Mouse (Mus musculus) gastrocnemius, adult 2 months (tissue): ENCODE measurements around the gene Pfkfb4. TPM values are rescaled to one million over a fixed set of nuclear protein-coding genes. Genes with fewer than 3 reads are reported as not detected.

Experiments
- DNase-seq: peaks from one replicate; pipeline ENCODE4 v3.0.0; 2022
- H3K27ac ChIP-seq: fragments of 200-600 bp; 2 replicates; pipeline ENCODE4 v1.8.1; 2022; ENCODE audit warnings: mild to moderate bottlenecking
- H3K4me3 ChIP-seq: fragments of 200-600 bp; 2 replicates; pipeline ENCODE4 v1.8.1; 2022; ENCODE audit warnings: mild to moderate bottlenecking, moderate library complexity
- CTCF ChIP-seq: fragments of 200-600 bp; IDR thresholded peaks from 2 replicates; pipeline ENCODE4 v1.8.1; 2022; ENCODE audit warnings: antibody characterized with exemption, mild to moderate bottlenecking, moderate library complexity
- intact Hi-C: fragments of 180-260 bp; cut with DNase I; formaldehyde crosslinking; loops from one replicate; pipeline ENCODE4 v1.15.1; 2025
- total RNA-seq, 2 experiments: library from RNA; stranded (reverse); gene quantifications; 2 replicates each; pipeline ENCODE4 v1.2.3; 2021

Gene Pfkfb4
- total RNA-seq, 2 experiments from 2014 or later, result 26.4 to 58.3 TPM

DNA sequence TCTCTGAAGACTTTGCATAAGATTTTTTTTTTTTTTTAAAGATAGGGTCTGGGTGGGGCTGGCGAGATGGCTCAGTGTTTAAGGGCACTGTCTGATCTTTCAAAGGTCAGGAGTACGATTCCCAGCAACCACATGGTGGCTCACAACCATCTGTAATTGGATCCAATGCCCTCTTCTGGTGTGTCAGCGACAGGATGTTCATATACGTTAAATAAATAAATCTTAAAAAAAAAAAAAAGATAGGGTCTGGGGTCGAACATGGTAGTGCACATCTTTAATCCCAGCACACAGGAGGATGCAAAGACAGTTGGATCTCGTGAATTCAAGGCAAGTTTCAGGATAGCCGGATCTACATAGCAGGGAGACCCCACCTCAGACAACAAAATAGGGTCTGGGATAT lies 57.7 kb downstream of the Pfkfb4 start:
- TF ChIP-seq CTCF, result no peak
- intact Hi-C loops, result no loop called here
- DNase-seq, result no peak

DNA sequence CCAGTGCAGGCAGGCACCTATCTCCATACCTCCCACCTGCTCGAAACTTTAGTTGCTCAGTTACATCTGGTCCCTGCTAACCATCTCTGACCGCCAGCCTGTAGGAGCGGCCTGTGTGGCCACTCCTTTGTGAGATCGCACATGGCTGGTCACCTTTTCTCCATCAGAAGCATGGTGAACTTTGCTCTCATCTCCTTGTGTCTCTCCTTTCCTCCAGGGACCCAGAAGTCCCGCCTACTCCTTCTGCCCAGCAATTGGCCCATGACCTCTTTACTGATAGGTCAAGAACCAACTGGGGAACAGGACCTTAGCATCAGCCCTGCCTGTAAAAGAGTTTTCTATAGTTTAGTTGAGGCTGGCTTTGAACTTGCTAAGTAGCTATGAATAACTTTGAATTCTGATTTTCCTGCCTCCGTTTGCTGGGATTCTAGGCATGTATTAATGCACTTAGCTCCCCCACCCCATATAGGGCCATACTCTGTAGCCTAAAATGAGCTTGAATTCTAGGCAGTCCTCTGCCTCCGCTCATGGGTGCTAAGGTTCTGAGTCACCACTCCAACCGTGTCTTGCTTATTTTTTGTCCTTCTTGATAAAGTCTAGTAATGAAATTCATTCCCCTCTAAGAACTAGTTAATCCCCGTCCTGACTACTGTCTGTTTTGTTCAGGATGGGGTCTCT lies 58.6 kb downstream of the Pfkfb4 start:
- H3K27ac ChIP-seq, result no peak overlapping the region
- no peak overlapping the region for H3K4me3 ChIP-seq
- intact Hi-C loops, result no loop called here
- no peak for TF ChIP-seq CTCF
- DNase-seq, result no peak

More for the DNA sequence above, 57.7 kb downstream of the Pfkfb4 start:
- Histone ChIP-seq H3K27ac (no peak overlapping the region), H3K4me3 (no peak overlapping the region)

DNA sequence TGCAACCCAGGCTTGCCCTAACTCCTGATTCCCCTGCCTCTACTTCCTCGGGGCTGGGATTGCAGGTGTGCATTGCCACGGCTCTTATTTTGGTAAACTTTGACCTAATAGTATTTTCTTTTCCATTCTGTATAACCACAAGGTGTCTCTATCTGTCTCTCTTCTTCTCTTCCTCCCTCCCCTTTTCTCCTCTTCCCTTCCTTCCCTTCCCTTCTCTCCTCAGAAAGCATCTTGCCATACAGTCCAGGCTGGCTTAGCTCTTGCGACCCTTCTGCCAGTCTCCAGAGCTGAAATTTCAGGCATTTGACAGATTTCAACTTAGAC lies 59.1 kb downstream of the Pfkfb4 start:
- no peak for TF ChIP-seq CTCF
- no peak overlapping the region for H3K27ac ChIP-seq
- H3K4me3 ChIP-seq, result no peak overlapping the region
- no peak for DNase-seq
- intact Hi-C loops, result no loop called here

DNA sequence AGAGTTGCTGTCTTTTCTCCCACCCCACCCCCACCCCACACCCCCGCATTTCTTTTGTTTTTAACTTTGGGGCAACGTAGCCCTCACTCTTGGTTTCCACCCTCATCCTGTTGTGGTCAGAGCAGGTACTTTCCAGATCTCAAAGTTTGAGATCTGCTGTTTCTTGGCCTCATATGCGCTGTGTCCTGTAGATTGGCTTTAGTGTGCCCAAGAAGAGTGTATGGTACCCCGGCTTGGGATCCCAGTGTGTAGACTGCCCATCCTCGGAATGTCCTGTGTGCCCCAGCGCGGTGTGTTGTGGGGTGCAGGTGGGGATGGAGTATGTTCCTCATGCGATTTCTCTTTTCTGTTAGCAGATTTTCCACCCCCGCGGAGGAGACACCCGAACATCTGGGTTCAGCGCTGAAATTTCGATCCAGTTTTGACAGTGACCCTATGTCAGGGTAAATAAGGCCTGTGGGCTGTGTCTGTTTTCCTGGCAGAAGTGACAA lies 59.5 kb downstream of the Pfkfb4 start:
- Histone ChIP-seq H3K4me3 (no peak overlapping the region), H3K27ac (no peak overlapping the region)
- no peak for DNase-seq
- intact Hi-C loops, result no loop called here
- no peak for TF ChIP-seq CTCF

DNA sequence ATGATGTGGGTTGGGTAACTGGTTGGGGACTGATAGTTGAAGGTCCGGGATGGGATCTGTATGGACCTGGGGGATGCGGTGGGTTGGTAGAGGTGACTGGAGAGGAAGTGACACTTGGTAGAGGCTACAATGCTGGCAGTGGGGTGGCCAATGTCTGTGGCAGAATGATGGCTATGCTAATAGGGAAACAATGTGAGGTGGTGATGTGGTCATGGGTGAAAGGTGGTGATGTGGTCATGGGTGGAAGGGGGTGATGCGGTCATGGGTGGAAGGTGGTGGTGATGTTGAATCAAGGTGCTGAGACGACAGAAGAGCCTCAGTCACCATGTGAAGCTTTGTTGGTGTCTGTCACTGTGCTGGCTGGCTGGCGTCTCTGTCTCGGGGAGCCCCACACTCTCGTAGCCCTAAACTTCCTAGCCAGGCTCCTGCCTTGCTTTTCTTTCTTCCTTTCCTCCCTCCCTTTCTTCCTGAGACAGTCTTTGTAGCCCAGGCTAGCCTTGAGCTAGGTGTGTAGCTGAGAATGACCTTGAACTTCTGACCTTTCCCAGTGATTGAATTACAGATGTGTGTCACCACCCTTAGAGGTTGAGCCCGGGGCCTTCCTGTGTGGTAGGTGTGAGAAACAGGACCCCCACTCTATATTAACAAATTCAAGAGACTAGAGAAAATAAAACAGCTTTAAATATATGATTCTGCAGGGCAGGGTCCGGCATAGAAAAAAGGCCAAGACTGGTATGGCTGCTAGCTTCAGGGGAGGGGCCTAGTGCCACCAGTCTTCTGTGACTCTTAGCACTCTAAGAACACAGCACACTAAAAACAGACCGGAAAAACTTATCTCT lies 60.3 kb downstream of the Pfkfb4 start:
- Histone ChIP-seq H3K4me3 (no peak overlapping the region), H3K27ac (no peak overlapping the region)
- intact Hi-C loops, result no loop called here
- DNase-seq, result no peak
- no peak for TF ChIP-seq CTCF

DNA sequence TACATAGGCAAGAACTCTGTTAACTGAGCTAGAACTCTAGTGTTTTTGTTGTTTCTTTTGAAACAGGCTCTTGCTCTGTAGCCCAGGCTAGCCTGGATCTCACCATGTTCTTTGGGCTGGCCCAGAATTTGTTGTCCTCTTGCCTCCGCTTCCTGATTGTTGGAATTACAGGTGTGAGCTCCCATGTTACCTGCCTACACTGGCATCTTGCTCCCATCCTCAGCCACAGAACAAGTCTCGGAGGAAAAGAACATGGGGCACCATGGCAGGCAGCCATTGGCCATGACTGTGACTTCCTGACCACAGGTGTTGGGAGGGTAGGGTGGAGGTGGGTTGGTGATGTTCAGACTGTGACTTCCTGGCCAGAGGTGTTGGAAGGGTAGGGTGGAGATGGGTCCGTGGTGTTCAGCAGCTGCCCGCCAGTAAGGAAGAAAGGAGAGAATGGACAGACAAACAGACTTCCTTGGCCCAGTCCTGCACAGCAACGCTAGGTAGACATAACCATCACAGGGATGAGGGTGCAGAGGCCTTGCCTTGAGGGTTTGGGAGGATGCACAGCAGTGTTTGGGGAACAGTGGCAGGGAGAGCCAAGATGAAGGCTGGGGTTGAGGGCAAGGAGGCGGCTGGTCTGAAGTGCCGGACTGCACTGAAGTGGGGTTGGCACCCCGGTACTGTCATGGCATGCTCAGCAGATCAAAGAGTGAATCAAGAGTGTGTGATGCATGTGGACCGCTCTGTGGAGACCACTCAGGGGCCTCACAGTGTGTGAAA lies 61.1 kb downstream of the Pfkfb4 start:
- Histone ChIP-seq H3K4me3 (no peak overlapping the region), H3K27ac (no peak overlapping the region)
- no peak for DNase-seq
- TF ChIP-seq CTCF, result no peak
- intact Hi-C loops, result no loop called here

DNA sequence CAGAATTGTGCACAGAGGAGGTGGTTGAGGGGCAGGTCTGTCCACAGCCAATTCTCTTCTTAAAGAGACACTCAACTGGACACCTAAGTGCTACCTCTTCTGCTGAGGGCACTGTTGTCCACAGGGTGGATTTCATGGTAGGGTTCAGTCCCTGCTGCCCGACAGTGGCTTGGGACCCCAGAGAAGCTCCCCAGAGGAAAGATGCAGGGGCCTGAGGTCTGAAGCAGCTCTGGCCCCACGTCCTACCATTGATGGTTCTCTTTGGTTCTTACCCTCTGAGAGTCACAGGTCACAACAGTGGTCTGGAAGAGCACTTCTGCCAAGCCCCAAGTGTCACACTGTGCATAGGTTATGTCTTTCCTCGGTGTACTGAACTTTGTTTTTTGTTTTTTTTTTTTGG lies 61.8 kb downstream of the Pfkfb4 start:
- Histone ChIP-seq H3K27ac (no peak overlapping the region), H3K4me3 (no peak overlapping the region)
- no peak for TF ChIP-seq CTCF
- intact Hi-C loops, result no loop called here
- DNase-seq, result no peak

DNA sequence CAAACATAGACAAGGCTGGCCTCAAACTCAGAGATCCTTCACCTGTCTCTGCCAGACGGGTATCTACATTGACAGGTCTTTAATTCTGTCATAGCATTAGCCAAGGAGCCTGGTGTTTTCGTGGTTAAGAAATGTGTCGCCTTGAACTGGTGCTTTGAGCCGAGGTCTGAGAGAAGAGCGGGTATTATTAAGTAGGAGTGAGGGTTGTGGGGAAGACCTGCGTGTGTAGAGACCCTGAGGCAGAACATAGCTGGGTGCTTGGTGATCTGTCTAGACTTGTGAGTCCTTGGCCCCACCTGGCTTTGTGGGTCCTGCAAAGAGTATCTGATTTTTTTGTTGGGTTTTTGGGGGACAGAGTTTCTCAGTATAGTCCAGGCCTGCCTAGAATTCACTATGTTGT lies 62.3 kb downstream of the Pfkfb4 start:
- no peak for DNase-seq
- Histone ChIP-seq H3K4me3 (no peak overlapping the region), H3K27ac (peak overlapping the region; percentile 82; the same call in 1 of the 2 replicates)
- TF ChIP-seq CTCF, result no peak
- intact Hi-C loops, result no loop called here

DNA sequence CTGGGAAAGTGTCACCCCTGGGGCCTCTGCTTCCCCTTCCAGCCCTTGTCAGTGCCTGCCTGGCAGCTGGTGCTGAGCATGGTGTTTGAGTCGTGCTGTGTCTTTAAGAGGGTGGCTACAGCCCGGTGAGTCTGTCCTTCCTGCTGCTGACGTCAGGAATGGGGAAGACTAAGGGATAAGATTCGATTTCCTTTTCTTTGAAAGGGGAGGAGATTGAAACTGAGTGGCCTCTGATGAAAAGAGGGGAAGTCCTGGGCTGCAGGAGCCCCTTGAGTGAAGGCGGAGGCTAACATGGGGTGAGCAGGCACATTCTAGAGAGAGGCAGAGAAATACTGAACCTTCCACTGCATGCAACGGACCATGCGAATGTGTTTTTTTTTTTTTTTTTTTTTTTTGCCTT lies 63.1 kb downstream of the Pfkfb4 start:
- no peak for TF ChIP-seq CTCF
- intact Hi-C loops, result loop anchor here (5.0 kb wide), 1 partner anchor 117 kb away; the partner anchor contains the start of gene Uqcrc1
- peak; percentile 68 for DNase-seq

DNA sequence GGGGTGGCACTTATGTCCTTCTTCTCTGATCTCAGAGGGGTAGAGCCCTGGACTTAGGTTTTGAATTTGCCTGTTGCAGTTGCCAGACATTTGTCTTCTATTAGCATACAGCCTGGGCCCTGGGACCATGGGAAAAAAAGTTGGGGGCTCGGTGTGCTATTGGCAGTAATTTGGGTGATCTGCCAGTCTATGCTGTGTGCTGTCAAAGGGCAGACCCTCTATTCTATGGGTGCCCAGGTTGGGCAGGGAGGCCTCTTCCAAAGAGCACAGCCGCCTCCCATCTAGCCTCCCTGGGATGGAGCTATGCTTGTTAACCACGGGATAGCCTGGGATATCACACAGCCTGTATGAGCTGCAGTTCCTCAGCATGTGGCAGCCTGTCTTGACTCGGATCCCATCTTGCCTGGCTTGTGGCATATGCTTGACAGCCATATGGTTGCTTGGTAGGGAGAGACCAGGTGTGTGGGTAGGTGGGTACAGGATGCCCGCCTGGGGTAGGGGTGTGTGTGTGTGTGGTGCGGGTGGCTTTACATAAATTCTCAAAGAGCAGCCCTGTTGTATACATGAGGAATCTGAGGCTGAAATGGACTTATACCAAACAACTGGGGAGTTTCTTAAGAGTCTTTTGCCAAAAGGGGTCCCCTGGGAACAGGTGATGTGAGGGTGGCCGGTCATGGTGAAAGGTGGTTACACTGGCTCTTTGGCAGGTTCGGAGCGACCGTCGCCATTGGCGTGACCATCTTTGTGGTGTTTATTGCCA lies 63.9 kb downstream of the Pfkfb4 start:
- no peak for DNase-seq
- no peak for TF ChIP-seq CTCF
- intact Hi-C loops, result loop anchor here (2.0 to 5.0 kb wide), 2 partner anchors 17 to 118 kb away; partner anchors contain the start of genes Shisa5 and Uqcrc1
- Histone ChIP-seq H3K4me3 (peak overlapping the region; percentile 62), H3K27ac (peak overlapping the region; percentile 82)

More for the DNA sequence above, 63.1 kb downstream of the Pfkfb4 start:
- H3K27ac ChIP-seq, result peak overlapping the region; percentile 82
- H3K4me3 ChIP-seq, result peak overlapping the region; percentile 62

DNA sequence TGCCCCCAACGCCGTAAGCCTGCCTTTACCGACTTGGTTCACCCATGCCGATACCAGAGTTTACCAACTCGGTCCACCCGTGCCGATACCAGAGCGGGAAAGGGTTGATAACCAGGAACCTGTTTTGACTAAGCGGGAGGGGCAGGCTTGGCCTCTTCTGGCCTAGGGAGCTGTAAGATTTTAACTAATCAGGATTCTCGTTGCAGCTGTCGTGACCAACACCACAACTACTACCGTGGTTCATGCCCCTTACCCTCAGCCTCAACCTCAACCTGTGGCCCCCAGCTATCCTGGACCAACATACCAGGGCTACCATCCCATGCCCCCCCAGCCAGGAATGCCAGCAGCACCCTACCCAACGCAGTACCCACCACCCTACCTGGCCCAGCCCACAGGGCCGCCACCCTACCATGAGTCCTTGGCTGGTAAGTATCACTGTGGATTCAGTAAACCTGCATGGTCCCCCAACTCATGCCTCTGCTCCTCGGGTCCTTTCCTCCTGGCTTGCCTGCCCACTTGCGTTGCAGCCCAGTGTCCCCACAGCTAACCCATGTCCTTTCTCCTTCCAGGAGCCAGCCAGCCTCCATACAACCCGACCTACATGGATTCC lies 64.6 kb downstream of the Pfkfb4 start:
- no peak for TF ChIP-seq CTCF
- Histone ChIP-seq H3K4me3 (peak overlapping the region; percentile 3; the same call in 1 of the 2 replicates), H3K27ac (peak overlapping the region; percentile 31; the same call in 1 of the 2 replicates)
- intact Hi-C loops, result loop anchor here (2.0 to 5.0 kb wide), 2 partner anchors 17 to 119 kb away; partner anchors contain the start of genes Shisa5 and Uqcrc1
- DNase-seq, result no peak
